Mouse (Mus musculus) cerebellum, adult 2 months (tissue): Measurements from ENCODE around the gene Mcoln3.

Experiments
- CTCF ChIP-seq: fragments of 200-500 bp; IDR thresholded peaks from 2 replicates; pipeline ENCODE4 v1.5.1; 2011; ENCODE audit warnings: low read depth, mild to moderate bottlenecking, control low read depth, low read length, moderate library complexity, borderline replicate concordance; ENCODE audit not compliant: insufficient read depth
- POLR2A ChIP-seq: fragments of 200-500 bp; IDR thresholded peaks from 2 replicates; pipeline ENCODE4 v1.6.1; 2011; ENCODE audit warnings: low read length, control low read depth, borderline replicate concordance; ENCODE audit not compliant: insufficient read depth

GRCm38 (mm10) chr3:146146131-146146530 lies 28.9 kb downstream of the Mcoln3 start:
- TF ChIP-seq POLR2A, result no peak
- no peak for TF ChIP-seq CTCF
